Mouse (Mus musculus): ENCODE data around the gene Nfib. TPM values are rescaled to one million over a fixed set of nuclear protein-coding genes. Genes with fewer than 3 reads are reported as not detected.

Nfib gene
- polyA plus RNA-seq, 1 experiment from 2014 or later, result 13.3 TPM

GRCm38 (mm10) chr4:82499238-82499637 lies 206.3 kb downstream of the Nfib start:
- no peak for ATAC-seq (replicated peaks; ENCODE audit: low FRiP score, low read depth)
- Histone ChIP-seq H3K27me3 (ENCODE audit: insufficient read depth, low read length) (no peaks in the 10 kb centered on the region; the same call in 1 of the 2 replicates), H3K4me1 (replicated peaks; ENCODE audit: insufficient read depth, low read length) (no peaks in the 10 kb centered on the region), H3K4me2 (ENCODE audit: low read length) (no peak overlapping the region), H3K4me3 (replicated peaks; ENCODE audit: low read depth, low read length) (no peak overlapping the region), H3K36me3 (ENCODE audit: insufficient read depth, low read length) (0 out of 2 replicates have a peak, but pooled peaks cover 4% of the 10 kb centered on the region), H3K27ac (no peak overlapping the region), H3K9me3 (replicated peaks; ENCODE audit: low read length) (no peaks in the 10 kb centered on the region), H3K9ac (ENCODE audit: low read depth, low read length) (no peak overlapping the region)
- WGBS, result 57% methylated on average over 5 of the region's 5 CpGs
- TF ChIP-seq CTCF (IDR thresholded peaks at IDR 0.05; ENCODE audit: low read depth), result no peak
- no peak for DNase-seq (ENCODE audit: low spot score)

DNA sequence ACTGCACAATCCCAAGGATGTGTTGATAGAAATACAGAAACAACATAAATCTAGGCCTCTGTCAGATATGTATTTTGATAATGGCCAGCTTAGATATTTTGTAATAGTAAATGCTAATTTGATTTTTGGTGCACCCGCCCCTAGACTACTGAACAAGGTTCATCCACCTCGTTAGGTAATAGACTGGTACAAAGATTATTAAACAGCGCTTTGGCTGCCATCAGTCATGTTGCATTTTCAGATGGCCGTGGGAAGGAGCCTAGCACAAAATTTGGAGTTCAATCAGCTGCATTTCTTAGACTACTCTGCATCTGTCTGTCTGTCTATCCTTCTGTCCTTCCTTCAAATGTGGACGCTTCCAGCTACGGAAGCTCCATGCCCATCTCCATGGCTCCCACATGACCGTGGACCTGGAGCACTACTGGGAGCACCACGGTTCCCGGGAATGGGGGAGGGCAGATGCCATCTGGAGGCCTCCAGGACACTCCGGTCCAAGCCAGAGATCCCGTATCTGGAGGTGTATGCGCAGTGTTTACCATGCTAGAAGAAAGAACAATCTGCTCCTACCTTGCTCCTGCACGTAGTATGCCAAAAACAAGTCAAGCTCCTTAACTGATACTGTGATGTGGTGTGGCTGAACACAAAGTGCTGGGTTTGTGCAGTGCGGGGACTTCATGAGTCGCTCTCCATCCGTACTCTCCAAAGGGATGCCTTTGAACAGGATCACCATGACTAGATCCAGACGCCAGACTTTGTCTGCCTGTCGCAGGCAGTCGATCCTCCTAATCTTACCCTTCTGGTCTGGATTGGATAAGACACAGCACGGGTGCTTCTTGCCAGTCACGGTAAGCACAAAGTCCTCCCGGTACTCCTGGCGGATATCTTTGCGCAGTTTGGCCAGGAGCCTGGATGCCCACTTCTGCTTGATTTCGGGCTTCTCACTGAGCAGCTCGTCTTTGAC lies 207.6 kb downstream of the Nfib start:
- WGBS, result 91% methylated on average over 26 of the region's 26 CpGs
- H3K4me3 ChIP-seq (replicated peaks; ENCODE audit: low read depth, low read length), result no peak overlapping the region
- H3K36me3 ChIP-seq (ENCODE audit: insufficient read depth, low read length), result 0 out of 2 replicates have a peak, but pooled peaks cover 4% of the 10 kb centered on the region
- H3K4me1 ChIP-seq (replicated peaks; ENCODE audit: insufficient read depth, low read length), result no peaks in the 10 kb centered on the region
- ATAC-seq (replicated peaks; ENCODE audit: low FRiP score, low read depth) (no peak), DNase-seq (ENCODE audit: low spot score) (no peak)
- H3K27me3 ChIP-seq (ENCODE audit: insufficient read depth, low read length), result no peaks in the 10 kb centered on the region; the same call in 1 of the 2 replicates
- H3K27ac ChIP-seq, result no peak overlapping the region
- TF ChIP-seq CTCF (IDR thresholded peaks at IDR 0.05; ENCODE audit: low read depth), result no peak
- H3K4me2 ChIP-seq (ENCODE audit: low read length), result no peak overlapping the region
- no peak overlapping the region for H3K9ac ChIP-seq (ENCODE audit: low read depth, low read length)
- H3K9me3 ChIP-seq (replicated peaks; ENCODE audit: low read length), result no peaks in the 10 kb centered on the region

GRCm38 (mm10) chr4:82497141-82497566 lies 208.4 kb downstream of the Nfib start:
- H3K9me3 ChIP-seq (replicated peaks; ENCODE audit: low read length), result no peaks in the 10 kb centered on the region
- no peaks in the 10 kb centered on the region for H3K4me1 ChIP-seq (replicated peaks; ENCODE audit: insufficient read depth, low read length)
- no peak overlapping the region for H3K4me2 ChIP-seq (ENCODE audit: low read length)
- 51% methylated on average over 8 of the region's 8 CpGs for WGBS
- H3K36me3 ChIP-seq (ENCODE audit: insufficient read depth, low read length), result 0 out of 2 replicates have a peak, but pooled peaks cover 4% of the 10 kb centered on the region
- no peak overlapping the region for H3K4me3 ChIP-seq (replicated peaks; ENCODE audit: low read depth, low read length)
- TF ChIP-seq CTCF (IDR thresholded peaks at IDR 0.05; ENCODE audit: low read depth), result no peak
- DNase-seq (ENCODE audit: low spot score) (no peak), ATAC-seq (replicated peaks; ENCODE audit: low FRiP score, low read depth) (no peak)
- no peaks in the 10 kb centered on the region for H3K27me3 ChIP-seq (ENCODE audit: insufficient read depth, low read length)
- H3K9ac ChIP-seq (ENCODE audit: low read depth, low read length), result no peak overlapping the region
- H3K27ac ChIP-seq, result no peak overlapping the region

DNA sequence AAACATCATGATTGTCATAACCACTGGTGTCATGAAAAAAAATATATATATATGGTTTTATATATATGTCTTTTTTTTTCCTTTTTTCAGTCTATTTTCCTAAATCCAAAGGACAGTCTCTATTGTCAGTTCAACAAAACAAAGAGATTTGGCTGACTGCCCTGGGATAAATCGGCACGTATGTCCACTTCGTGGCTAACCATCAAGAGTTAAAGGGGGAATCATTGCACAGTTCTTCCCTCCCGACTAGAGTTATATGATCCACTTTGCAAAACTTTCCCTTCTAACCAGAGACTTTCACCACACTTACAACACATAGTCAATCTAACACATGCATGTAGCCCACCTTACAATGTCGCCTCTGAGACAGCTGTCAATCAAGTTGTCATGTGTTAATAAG lies 209.2 kb downstream of the Nfib start:
- Histone ChIP-seq H3K9me3 (replicated peaks; ENCODE audit: low read length) (no peaks in the 10 kb centered on the region), H3K4me3 (replicated peaks; ENCODE audit: low read depth, low read length) (no peak overlapping the region), H3K4me2 (ENCODE audit: low read length) (no peak overlapping the region), H3K36me3 (ENCODE audit: insufficient read depth, low read length) (0 out of 2 replicates have a peak, but pooled peaks cover 4% of the 10 kb centered on the region), H3K27ac (no peak overlapping the region), H3K4me1 (replicated peaks; ENCODE audit: insufficient read depth, low read length) (no peaks in the 10 kb centered on the region), H3K9ac (ENCODE audit: low read depth, low read length) (no peak overlapping the region), H3K27me3 (ENCODE audit: insufficient read depth, low read length) (no peaks in the 10 kb centered on the region)
- DNase-seq (ENCODE audit: low spot score) (no peak), ATAC-seq (replicated peaks; ENCODE audit: low FRiP score, low read depth) (no peak)
- WGBS, result 63% methylated on average over 5 of the region's 5 CpGs
- TF ChIP-seq CTCF (IDR thresholded peaks at IDR 0.05; ENCODE audit: low read depth), result no peak

- no peak overlapping the region for H3K4me2 ChIP-seq (ENCODE audit: low read length)
- ATAC-seq (replicated peaks; ENCODE audit: low FRiP score, low read depth), result no peak
- H3K4me1 ChIP-seq (replicated peaks; ENCODE audit: insufficient read depth, low read length), result no peaks in the 10 kb centered on the region
- H3K9ac ChIP-seq (ENCODE audit: low read depth, low read length), result no peak overlapping the region
- 0 out of 2 replicates have a peak, but pooled peaks cover 4% of the 10 kb centered on the region for H3K36me3 ChIP-seq (ENCODE audit: insufficient read depth, low read length)
- TF ChIP-seq CTCF (IDR thresholded peaks at IDR 0.05; ENCODE audit: low read depth), result no peak
- H3K9me3 ChIP-seq (replicated peaks; ENCODE audit: low read length), result no peaks in the 10 kb centered on the region
- H3K4me3 ChIP-seq (replicated peaks; ENCODE audit: low read depth, low read length), result no peak overlapping the region
- no peak overlapping the region for H3K27ac ChIP-seq
- whole genome bisulfite sequencing, result 88% methylated on average over 6 of the region's 6 CpGs
- H3K27me3 ChIP-seq (ENCODE audit: insufficient read depth, low read length), result no peaks in the 10 kb centered on the region
- DNase-seq (ENCODE audit: low spot score), result no peak
These were observed 209.9 kb downstream of the Nfib start for GRCm38 (mm10) chr4:82495605-82496004.

- DNase-seq (ENCODE audit: low spot score) (no peak), ATAC-seq (replicated peaks; ENCODE audit: low FRiP score, low read depth) (no peak)
- Histone ChIP-seq H3K36me3 (ENCODE audit: insufficient read depth, low read length) (0 out of 2 replicates have a peak, but pooled peaks cover 4% of the 10 kb centered on the region), H3K27me3 (ENCODE audit: insufficient read depth, low read length) (no peaks in the 10 kb centered on the region), H3K9ac (ENCODE audit: low read depth, low read length) (no peak overlapping the region), H3K9me3 (replicated peaks; ENCODE audit: low read length) (no peaks in the 10 kb centered on the region), H3K4me3 (replicated peaks; ENCODE audit: low read depth, low read length) (no peak overlapping the region), H3K4me1 (replicated peaks; ENCODE audit: insufficient read depth, low read length) (peaks cover 2% of the 10 kb centered on the region; the same call in 1 of the 2 replicates), H3K4me2 (ENCODE audit: low read length) (no peak overlapping the region), H3K27ac (no peak overlapping the region)
- WGBS, result 94% methylated on average over 10 of the region's 10 CpGs
- no peak for TF ChIP-seq CTCF (IDR thresholded peaks at IDR 0.05; ENCODE audit: low read depth)
These were observed 210.7 kb downstream of the Nfib start for GRCm38 (mm10) chr4:82494829-82495228.

All from kidney, postnatal 0 days (tissue).